Mouse (Mus musculus): Measurements from ENCODE around the gene Rab25.

Rab25 gene

GRCm38 (mm10) chr3:88505081-88505480, 43.0 kb downstream of the Rab25 start:
- no peak for DNase-seq (ENCODE audit: extremely low spot score, low read depth, low spot score)

DNA sequence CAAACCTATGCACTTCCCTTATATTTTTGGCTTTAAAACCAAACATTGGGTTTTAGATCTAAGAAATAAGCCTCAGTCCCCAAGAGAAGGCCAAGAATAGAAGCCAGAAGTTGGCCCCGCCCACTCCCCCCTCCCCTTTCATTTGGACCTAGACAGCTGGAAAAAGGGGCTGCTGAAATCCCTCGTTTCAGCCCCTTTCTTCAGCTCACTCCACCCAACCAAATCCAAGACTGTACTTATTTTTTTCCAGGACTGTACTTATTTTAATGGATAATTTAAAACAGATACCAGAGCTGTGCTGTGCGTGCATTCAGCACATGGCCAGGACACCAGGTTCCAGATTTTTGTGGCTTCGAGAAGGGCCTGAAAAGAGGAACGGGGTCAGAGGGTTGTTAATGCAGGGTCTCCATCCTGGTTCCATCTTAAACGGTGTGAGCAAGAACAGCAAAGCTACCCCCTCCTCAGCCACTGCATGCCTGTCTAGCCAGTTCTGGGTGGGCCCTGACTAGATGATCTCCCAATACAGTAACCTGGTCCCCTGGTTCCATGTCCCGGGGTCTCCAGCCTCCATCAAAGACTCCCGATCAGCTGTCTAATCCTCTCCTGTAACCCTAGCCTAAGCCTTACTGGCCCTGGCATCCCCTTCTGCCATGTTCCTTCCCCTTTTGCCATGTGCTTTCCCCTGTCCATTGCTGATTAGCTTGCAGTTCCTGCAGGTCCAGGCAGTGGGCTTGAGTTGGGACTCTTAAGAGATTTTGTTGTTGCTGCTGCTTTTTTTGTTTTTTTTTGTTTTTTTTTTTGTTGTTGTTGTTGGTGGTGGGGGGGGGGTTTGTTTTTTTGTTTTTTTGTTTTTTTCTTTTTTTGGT, 44.0 kb downstream of the Rab25 start:
- no peak for DNase-seq (ENCODE audit: extremely low spot score, low read depth, low spot score)

DNA sequence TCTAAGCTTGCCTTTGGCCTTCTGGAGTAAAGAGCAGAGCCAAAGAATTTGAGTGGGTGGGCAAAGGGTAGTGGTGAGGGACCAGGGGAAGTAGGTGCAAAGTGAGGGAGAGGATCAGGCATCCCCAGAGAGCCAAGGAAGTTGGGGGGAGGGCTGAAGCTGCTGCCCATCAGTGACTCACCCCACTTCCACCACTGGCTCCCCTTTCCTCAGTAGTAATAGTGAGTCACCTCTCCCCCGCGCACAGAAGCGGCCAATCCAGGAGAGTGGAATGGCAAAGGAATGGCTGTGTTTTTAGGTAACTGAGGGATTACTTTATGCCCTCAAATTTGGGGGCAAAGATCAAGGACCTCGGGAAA, 44.6 kb downstream of the Rab25 start:
- no peak for DNase-seq (ENCODE audit: extremely low spot score, low read depth, low spot score)

DNA sequence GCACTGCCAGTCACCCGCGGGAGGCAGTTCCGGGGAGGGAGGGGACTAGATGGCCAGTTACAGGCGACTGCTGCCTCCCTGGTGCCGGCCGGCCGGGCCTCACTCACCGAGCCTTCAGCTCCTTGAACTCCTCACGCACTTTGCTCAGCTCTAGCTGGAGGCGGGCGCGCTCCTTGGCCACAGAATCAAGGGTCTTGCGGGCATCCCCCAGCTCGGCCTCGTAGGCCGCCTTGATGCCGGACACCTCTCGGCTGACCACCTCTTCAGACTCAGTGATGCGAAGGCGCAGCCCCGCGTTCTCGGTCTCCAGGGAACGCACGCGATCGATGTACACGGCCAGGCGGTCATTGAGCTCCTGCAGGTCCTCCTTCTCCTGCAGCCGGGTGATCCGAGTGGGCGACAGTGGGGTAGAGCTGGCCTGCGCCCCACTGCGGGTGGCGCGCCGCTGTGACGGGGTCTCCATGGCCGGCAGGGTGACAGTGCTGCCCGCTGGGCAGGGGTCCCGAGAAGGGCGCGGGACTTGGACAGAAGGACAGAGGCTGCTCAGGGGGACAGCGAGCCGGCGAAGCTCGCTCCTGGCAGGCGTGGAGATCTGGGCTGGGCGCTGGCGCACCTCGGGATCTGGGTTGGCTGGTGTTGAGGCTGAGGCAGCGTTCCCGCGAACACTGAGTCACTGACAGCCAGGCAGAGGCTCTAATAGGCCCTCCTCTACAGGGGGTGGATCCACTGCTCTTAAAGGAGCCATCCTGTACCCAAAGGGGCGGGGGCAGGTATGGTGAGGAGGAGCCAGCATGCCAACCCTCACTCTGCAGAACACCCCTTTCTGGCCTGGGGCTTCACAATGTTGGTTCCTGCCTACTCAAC, 45.2 kb downstream of the Rab25 start:
- no peak for DNase-seq (ENCODE audit: extremely low spot score, low read depth, low spot score)

- no peak for DNase-seq (ENCODE audit: extremely low spot score, low read depth, low spot score)
Measured at GRCm38 (mm10) chr3:88502031-88502571, 46.0 kb downstream of the Rab25 start.

- no peak for DNase-seq (ENCODE audit: extremely low spot score, low read depth, low spot score)
Measured at GRCm38 (mm10) chr3:88501366-88502030, 46.6 kb downstream of the Rab25 start.

DNA sequence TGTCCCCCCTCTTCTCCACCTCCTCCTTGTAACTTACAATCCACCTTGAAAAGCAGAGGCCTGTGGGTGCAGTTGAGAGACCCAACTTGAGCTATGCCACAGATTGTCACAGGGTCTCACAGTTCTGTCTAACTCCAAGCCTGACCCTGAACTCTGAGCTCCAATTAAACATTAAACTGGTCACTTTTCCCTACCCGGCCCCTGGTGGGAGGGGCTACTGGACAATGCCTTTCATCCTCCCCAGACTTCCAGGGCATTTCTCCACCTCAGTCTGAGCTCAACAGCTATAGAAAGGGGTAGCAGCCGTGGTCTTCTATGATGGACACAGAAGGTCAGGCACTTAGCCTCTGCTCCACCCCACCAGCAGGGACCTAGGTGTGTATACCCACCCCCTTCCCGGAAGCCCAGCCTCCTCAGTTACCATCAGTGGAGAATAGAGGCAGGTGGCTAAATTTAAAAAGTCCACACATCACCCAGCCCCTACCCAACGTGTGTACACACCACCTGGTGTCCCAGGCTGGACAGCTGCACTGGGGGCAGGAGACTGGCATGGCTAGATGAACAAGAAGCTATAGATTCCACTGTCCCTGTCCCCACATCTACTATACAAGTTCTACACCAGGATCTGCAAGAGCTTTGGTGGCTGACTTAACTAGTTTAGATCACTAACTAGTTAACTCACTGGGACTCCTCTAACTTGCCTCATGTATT, 47.3 kb downstream of the Rab25 start:
- no peak for DNase-seq (ENCODE audit: extremely low spot score, low read depth, low spot score)

DNA sequence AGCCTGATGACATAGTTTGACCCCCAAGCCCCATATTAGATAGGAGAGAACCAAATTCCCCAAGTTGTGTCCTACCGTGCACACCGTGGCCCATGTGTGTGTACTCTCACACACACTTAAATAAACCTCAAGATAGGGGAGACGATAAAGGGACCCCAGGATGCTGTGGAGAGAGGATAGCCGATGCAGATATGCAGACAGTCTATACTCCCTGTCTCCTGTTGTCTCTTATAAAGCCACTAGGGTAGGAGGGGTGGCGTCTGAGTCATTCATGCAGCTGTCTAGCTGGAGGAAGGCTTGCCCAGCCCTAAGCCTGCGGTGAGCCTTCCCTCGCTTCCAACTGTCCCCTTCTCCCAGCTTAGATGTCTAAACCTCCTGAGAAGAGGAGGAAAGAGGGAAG, 48.0 kb downstream of the Rab25 start:
- DNase-seq (ENCODE audit: extremely low spot score, low read depth, low spot score) = no peak

- no peak for DNase-seq (ENCODE audit: extremely low spot score, low read depth, low spot score)
Measured at GRCm38 (mm10) chr3:88499580-88499979, 48.5 kb downstream of the Rab25 start.

- no peak for DNase-seq (ENCODE audit: extremely low spot score, low read depth, low spot score)
Measured at GRCm38 (mm10) chr3:88495741-88496415, 52.2 kb downstream of the Rab25 start.

DNA sequence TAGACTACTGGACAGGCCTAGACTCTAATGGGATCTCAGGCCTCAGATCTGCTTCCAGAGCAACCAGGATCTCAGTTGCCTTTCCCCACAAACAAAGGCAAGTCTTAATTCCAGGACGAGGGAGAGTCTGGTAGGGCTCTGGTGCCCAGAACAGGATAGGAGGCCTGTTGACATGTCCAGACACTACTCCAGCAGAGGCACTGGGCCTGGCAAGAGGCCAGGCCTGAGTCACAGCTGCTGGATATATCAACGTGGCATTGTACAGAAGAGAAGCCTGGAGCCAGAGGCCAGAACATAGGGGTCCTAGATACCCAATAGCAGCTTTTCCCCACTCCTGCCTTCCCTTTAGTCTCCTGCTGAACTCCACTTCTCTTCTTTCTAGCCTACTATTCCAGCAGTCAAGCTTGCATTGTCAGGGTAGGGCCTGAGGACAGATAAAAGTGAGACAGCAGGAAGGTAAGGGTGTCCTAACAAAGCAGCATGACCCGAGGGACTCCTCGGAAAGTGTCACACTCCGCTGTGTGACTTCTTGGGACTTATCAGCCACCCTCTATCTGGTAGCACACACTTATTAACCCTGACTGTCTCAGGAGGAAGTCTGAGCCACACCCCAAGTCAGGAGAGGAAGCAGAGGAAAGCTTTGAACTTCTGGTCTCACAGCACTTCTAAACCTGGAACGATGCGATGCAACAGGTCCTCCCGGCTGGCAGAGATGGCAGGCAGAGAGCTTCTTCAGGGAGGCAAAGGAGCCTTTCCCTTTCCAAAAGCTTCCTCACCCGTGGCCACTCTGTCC, 53.1 kb downstream of the Rab25 start:
- DNase-seq (ENCODE audit: extremely low spot score, low read depth, low spot score) = no peak

GRCm38 (mm10) chr3:88493706-88494582, 54.2 kb downstream of the Rab25 start:
- no peak for DNase-seq (ENCODE audit: extremely low spot score, low read depth, low spot score)

All from hindlimb bud, embryonic 11.5 days (tissue).